Mouse (Mus musculus): Measurements from ENCODE around the gene Flt4.

- TF ChIP-seq CTCF (IDR thresholded peaks at IDR 0.05; ENCODE audit: low read depth, low read length): no peak
- TF ChIP-seq GATA1 (IDR thresholded peaks at IDR 0.05; ENCODE audit: borderline replicate concordance, low read length): no peak
- no peak for TF ChIP-seq POLR2AphosphoS5 (IDR thresholded peaks at IDR 0.05; ENCODE audit: insufficient replicate concordance, low read depth, low read length)
- no peak for TF ChIP-seq TAL1 (conservative IDR thresholded peaks at IDR 0.05; ENCODE audit: low read depth, low read length)
- TF ChIP-seq GATA2 (IDR thresholded peaks at IDR 0.05; ENCODE audit: borderline replicate concordance, low read depth, low read length): no peak
These were observed 93.0 kb downstream of the Flt4 start for GRCm38 (mm10) chr11:49702014-49702413.

All from G1E (cell line).